Mouse (Mus musculus) C2C12 (cell line): Measurements from ENCODE around the gene Slc4a5.

Experiments used
- CEBPB ChIP-seq: IDR thresholded peaks from one replicate; pipeline ENCODE4 v1.6.1; 2011; ENCODE audit warnings: low read depth, mild to moderate bottlenecking, control low read depth, moderate library complexity
- CTCF ChIP-seq: IDR thresholded peaks from one replicate; pipeline ENCODE4 v1.5.1; 2011; ENCODE audit not compliant: control insufficient read depth, insufficient read depth, insufficient read length
- MYOG ChIP-seq: IDR thresholded peaks from one replicate; pipeline ENCODE4 v1.6.1; 2011; ENCODE audit not compliant: control insufficient read depth, insufficient read length; ENCODE audit errors: extremely low read depth
- USF1 ChIP-seq: IDR thresholded peaks from one replicate; pipeline ENCODE4 v1.6.1; 2011; ENCODE audit warnings: low read depth, mild to moderate bottlenecking, control low read depth, moderate library complexity

DNA sequence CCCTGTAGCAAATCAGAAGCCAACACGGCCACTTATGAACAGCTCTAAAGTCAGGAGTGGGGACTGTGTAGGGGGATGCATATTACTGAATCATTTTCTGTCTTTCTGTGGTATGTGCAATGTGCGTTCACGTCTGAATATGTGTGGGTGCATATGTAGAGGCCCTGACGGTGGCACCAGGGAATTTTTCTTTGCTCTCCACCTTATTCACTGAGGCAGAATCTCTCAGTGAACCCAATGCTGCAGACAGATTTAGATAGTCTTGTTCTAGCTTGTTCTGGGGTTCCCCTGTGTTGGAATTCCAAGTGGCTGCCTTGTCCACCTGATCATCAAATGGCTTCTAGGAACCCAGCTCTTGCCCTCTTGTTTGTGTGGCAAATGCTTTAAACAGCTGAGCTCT is 48.0 kb downstream of the Slc4a5 start:
- no peak for TF ChIP-seq CTCF
- TF ChIP-seq CEBPB, result no peak
- TF ChIP-seq USF1, result no peak
- TF ChIP-seq MYOG, result no peak
